Mouse (Mus musculus): ENCODE measurements around the gene Olfr1391. TPM values are rescaled to one million over a fixed set of nuclear protein-coding genes. Genes with fewer than 3 reads are reported as not detected.

The Olfr1391 gene
- polyA plus RNA-seq, 1 experiment from 2014 or later, result not detected

DNA sequence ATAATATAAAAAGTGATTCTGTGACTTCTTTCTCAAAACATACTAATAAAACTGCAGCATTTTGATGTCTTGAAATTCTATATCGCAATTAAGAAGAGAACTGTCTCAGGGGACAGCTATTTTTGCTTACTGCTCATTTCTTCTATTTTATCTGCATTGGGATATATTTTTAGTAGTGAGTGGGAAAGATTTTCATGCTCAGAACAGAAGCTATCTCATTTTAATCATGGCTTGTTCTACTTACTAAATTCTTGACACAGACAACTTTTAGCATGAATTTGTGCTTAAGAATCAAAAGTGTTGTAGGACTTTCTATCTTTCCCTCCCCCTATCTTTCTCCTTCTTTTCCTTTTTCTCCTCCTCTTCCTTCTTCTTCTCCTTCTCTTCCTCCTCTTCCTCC lies 7.1 kb downstream of the Olfr1391 start:
- Histone ChIP-seq H3K4me3 (ENCODE audit: low read length) (no peak overlapping the region), H3K27ac (ENCODE audit: low read length) (no peak overlapping the region), H3K36me3 (ENCODE audit: control insufficient read depth, insufficient read depth, low read length) (no peaks in the 10 kb centered on the region), H3K9ac (ENCODE audit: low read length) (no peak overlapping the region), H3K4me2 (ENCODE audit: low read depth, low read length) (no peak overlapping the region), H3K4me1 (replicated peaks; ENCODE audit: control insufficient read depth, insufficient read depth, low read length) (no peaks in the 10 kb centered on the region), H3K27me3 (ENCODE audit: control insufficient read depth, insufficient read depth, low read depth, low read length) (no peaks in the 10 kb centered on the region), H3K9me3 (ENCODE audit: control insufficient read depth, low read length) (no peaks in the 10 kb centered on the region)
- ATAC-seq (ENCODE audit: low read depth), result no peak
- WGBS, result 65% methylated on average over 1 of the region's 1 CpGs

DNA sequence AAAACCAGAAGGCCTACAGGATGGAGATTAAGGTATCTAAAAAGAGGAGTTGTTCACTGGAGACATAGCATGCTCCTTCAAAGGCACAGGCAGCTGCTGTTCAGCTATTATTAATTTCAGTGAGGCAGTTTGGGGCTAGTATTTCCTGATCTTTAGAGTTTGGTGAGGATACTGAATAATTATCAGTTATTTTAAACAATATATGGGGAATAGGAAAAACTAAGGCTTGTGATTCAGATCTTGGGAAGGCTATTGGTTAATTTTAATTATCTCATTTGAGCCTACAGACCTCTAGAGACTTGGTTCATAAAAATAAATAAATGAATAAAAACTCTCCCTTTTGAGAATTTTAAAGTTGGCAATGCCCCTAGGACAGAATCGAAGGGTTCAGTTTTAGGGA lies 12.3 kb downstream of the Olfr1391 start, which contains the start of gene Olfr1390:
TSS of gene Olfr1390 (plus strand) at position 301 of the 400 bp plus-strand sequence.
- Histone ChIP-seq H3K4me3 (ENCODE audit: low read length) (no peak within 1 kb of the TSS), H3K36me3 (ENCODE audit: control insufficient read depth, insufficient read depth, low read length) (no peaks in the 10 kb centered on the region), H3K4me2 (ENCODE audit: low read depth, low read length) (no peak within 1 kb of the TSS), H3K9ac (ENCODE audit: low read length) (no peak within 1 kb of the TSS), H3K9me3 (ENCODE audit: control insufficient read depth, low read length) (no peaks in the 10 kb centered on the region), H3K27me3 (ENCODE audit: control insufficient read depth, insufficient read depth, low read depth, low read length) (no peaks in the 10 kb centered on the region), H3K4me1 (replicated peaks; ENCODE audit: control insufficient read depth, insufficient read depth, low read length) (no peaks in the 10 kb centered on the region), H3K27ac (ENCODE audit: low read length) (no peak within 1 kb of the TSS)
- no peak for ATAC-seq (ENCODE audit: low read depth)
- WGBS, result 87% methylated on average over 1 of the region's 1 CpGs

GRCm38 (mm10) chr11:49337150-49337832 lies 14.7 kb downstream of the Olfr1391 start:
- ATAC-seq (ENCODE audit: low read depth), result no peak
- Histone ChIP-seq H3K36me3 (ENCODE audit: control insufficient read depth, insufficient read depth, low read length) (no peaks in the 10 kb centered on the region), H3K27me3 (ENCODE audit: control insufficient read depth, insufficient read depth, low read depth, low read length) (no peaks in the 10 kb centered on the region), H3K9me3 (ENCODE audit: control insufficient read depth, low read length) (no peaks in the 10 kb centered on the region), H3K4me1 (replicated peaks; ENCODE audit: control insufficient read depth, insufficient read depth, low read length) (no peaks in the 10 kb centered on the region), H3K27ac (ENCODE audit: low read length) (no peak overlapping the region), H3K4me2 (ENCODE audit: low read depth, low read length) (no peak overlapping the region), H3K4me3 (ENCODE audit: low read length) (no peak overlapping the region), H3K9ac (ENCODE audit: low read length) (no peak overlapping the region)
- 53% methylated on average over 4 of the region's 4 CpGs for WGBS

Other genes with a start within 250 kb of the Olfr1391 start
- 2.5 and 3.6 TPM in 2 replicates for gene Ifi47, start 246.2 kb upstream of the Olfr1391 start, polyA plus RNA-seq (2015; fragmentation: Nextera tagmentation; extraction: Ambion mirVana)
- 0.15 TPM in 1 of 2 replicates, not detected in the other for gene Olfr1396, start 207.9 kb upstream of the Olfr1391 start, polyA plus RNA-seq (2015; fragmentation: Nextera tagmentation; extraction: Ambion mirVana)
- gene Olfr1395, start 180.5 kb upstream of the Olfr1391 start, polyA plus RNA-seq (2015; fragmentation: Nextera tagmentation; extraction: Ambion mirVana), result not detected in 2 replicates
- not detected in 2 replicates for gene Olfr1394, start 168.4 kb upstream of the Olfr1391 start, polyA plus RNA-seq (2015; fragmentation: Nextera tagmentation; extraction: Ambion mirVana)
- gene Btnl9, start 135.6 kb upstream of the Olfr1391 start, polyA plus RNA-seq (2015; fragmentation: Nextera tagmentation; extraction: Ambion mirVana), result 0.73 and 0.84 TPM in 2 replicates
- 35.8 and 38.2 TPM in 2 replicates for gene Zfp62, start 119.5 kb upstream of the Olfr1391 start, polyA plus RNA-seq (2015; fragmentation: Nextera tagmentation; extraction: Ambion mirVana)
- 73.0 and 78.9 TPM in 2 replicates for gene Mgat1, start 78.6 kb upstream of the Olfr1391 start, polyA plus RNA-seq (2015; fragmentation: Nextera tagmentation; extraction: Ambion mirVana)
- gene Olfr1393, start 44.4 kb upstream of the Olfr1391 start, polyA plus RNA-seq (2015; fragmentation: Nextera tagmentation; extraction: Ambion mirVana), result 0.05 TPM in 1 of 2 replicates, not detected in the other
- gene Olfr1392, start 37.5 kb upstream of the Olfr1391 start, polyA plus RNA-seq (2015; fragmentation: Nextera tagmentation; extraction: Ambion mirVana), result 0.14 TPM in 1 of 2 replicates, not detected in the other
- not detected in 2 replicates for gene Olfr10, start 18.0 kb upstream of the Olfr1391 start, polyA plus RNA-seq (2015; fragmentation: Nextera tagmentation; extraction: Ambion mirVana)
- not detected in 2 replicates for gene Olfr1390, start 12.4 kb downstream of the Olfr1391 start, polyA plus RNA-seq (2015; fragmentation: Nextera tagmentation; extraction: Ambion mirVana)
- not detected in 2 replicates for gene Olfr1389, start 100.3 kb downstream of the Olfr1391 start, polyA plus RNA-seq (2015; fragmentation: Nextera tagmentation; extraction: Ambion mirVana)
- gene Olfr1388, start 113.9 kb downstream of the Olfr1391 start, polyA plus RNA-seq (2015; fragmentation: Nextera tagmentation; extraction: Ambion mirVana), result 0.05 TPM in 1 of 2 replicates, not detected in the other
- gene Olfr1387, start 132.6 kb downstream of the Olfr1391 start, polyA plus RNA-seq (2015; fragmentation: Nextera tagmentation; extraction: Ambion mirVana), result not detected in 2 replicates
- not detected in 2 replicates for gene Olfr1386, start 142.3 kb downstream of the Olfr1391 start, polyA plus RNA-seq (2015; fragmentation: Nextera tagmentation; extraction: Ambion mirVana)
- not detected in 2 replicates for gene Olfr1385, start 166.3 kb downstream of the Olfr1391 start, polyA plus RNA-seq (2015; fragmentation: Nextera tagmentation; extraction: Ambion mirVana)
- gene Olfr1384, start 184.0 kb downstream of the Olfr1391 start, polyA plus RNA-seq (2015; fragmentation: Nextera tagmentation; extraction: Ambion mirVana), result not detected in 2 replicates
- not detected in 2 replicates for gene Olfr1383, start 196.9 kb downstream of the Olfr1391 start, polyA plus RNA-seq (2015; fragmentation: Nextera tagmentation; extraction: Ambion mirVana)
- gene Olfr1382, start 205.5 kb downstream of the Olfr1391 start, polyA plus RNA-seq (2015; fragmentation: Nextera tagmentation; extraction: Ambion mirVana), result not detected in 2 replicates
- gene Olfr1381, start 220.7 kb downstream of the Olfr1391 start, polyA plus RNA-seq (2015; fragmentation: Nextera tagmentation; extraction: Ambion mirVana), result not detected in 2 replicates
- not detected in 2 replicates for gene Olfr1380, start 234.1 kb downstream of the Olfr1391 start, polyA plus RNA-seq (2015; fragmentation: Nextera tagmentation; extraction: Ambion mirVana)